27 mouse cellular contexts compared by ENCODE assay signal in the genomic region with DNA sequence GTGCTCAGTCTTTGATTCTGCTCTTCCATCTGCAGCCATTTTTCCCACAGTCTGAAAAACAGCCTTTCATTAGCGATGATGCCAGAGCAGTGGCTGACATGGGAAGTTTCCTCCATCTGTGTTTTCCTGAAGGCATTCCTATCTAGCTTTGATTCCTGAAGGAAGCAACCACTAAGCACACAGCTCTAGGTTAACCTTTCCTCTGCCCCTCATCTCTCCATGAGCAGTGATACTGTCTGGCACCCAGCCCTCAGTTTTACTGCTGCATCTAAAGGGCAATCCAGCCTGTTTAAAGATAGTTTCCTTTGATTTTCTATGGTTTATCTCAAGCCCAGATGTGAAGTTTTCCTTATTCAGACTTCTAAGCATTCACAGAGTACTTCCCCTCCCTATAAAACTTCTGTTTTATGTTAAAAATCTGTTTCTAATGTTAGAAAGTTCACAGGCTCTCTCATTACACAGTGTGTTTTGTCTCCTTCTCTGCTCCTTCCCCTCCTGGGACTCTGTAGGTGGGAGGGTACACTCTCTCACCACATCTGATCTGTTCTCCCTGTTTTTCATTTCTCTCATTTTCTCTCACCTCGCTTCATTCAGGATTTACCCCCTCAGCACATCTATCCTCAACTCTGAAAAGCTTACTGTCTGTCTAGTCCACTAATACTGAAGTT.
DNase-seq lines count a peak whose midpoint lies in the region; ATAC-seq and TF ChIP-seq lines count a peak whose summit lies in the region.
"Had no signal": no experiment of that assay in that cellular context is flagged by ENCODE, and none has a peak within 500 bp of the region (broad histone marks: within the 10 kb centered on the region; RNA-seq: fewer than 3 reads in every experiment).

No protein-coding gene starts in this region.

- no peak overlapping the region for H3K4me3 ChIP-seq in forebrain, postnatal 0 days (ENCODE audit: low read depth, low read length)
- H3K4me3 ChIP-seq in forebrain, embryonic 14.5 days (ENCODE audit: low read depth, low read length) = no peak overlapping the region
- H3K4me3 ChIP-seq in limb, embryonic 10.5 days = no peak overlapping the region
- no peak overlapping the region for H3K4me3 ChIP-seq in midbrain, embryonic 16.5 days (ENCODE audit: low read depth, low read length)
- no peak overlapping the region for H3K4me3 ChIP-seq in forebrain, embryonic 15.5 days
- H3K4me3 ChIP-seq: hindbrain, embryonic 12.5 days; liver, embryonic 15.5 days; neural tube, embryonic 15.5 days; stomach, embryonic 15.5 days had no signal

- no peaks in the 10 kb centered on the region for H3K4me1 ChIP-seq in forebrain, postnatal 0 days (ENCODE audit: insufficient read depth)
- no peaks in the 10 kb centered on the region for H3K4me1 ChIP-seq in forebrain, embryonic 14.5 days (ENCODE audit: control insufficient read depth, insufficient read depth, low read length)
- H3K4me1 ChIP-seq in limb, embryonic 10.5 days = peaks cover 5% of the 10 kb centered on the region; the same call in 1 of the 2 replicates
- H3K4me1 ChIP-seq in midbrain, embryonic 16.5 days (ENCODE audit: control insufficient read depth, insufficient read depth, low read length) = peaks cover 2% of the 10 kb centered on the region
- H3K4me1 ChIP-seq in forebrain, embryonic 15.5 days = 0 out of 2 replicates have a peak, but pooled peaks cover 3% of the 10 kb centered on the region
- H3K4me1 ChIP-seq: hindbrain, embryonic 12.5 days; liver, embryonic 15.5 days; stomach, embryonic 15.5 days had no signal

- H3K9ac ChIP-seq in forebrain, postnatal 0 days = no peak overlapping the region
- no peak overlapping the region for H3K9ac ChIP-seq in forebrain, embryonic 14.5 days (ENCODE audit: low read length)
- no peak overlapping the region for H3K9ac ChIP-seq in midbrain, embryonic 16.5 days (ENCODE audit: low read depth, low read length)
- H3K9ac ChIP-seq in forebrain, embryonic 15.5 days (replicated peaks) = no peak overlapping the region
- H3K9ac ChIP-seq: hindbrain, embryonic 12.5 days; liver, embryonic 15.5 days; lung, embryonic 14.5 days; neural tube, embryonic 15.5 days; stomach, embryonic 15.5 days had no signal

- H3K9me3 ChIP-seq in forebrain, postnatal 0 days (ENCODE audit: low read length) = no peaks in the 10 kb centered on the region
- no peaks in the 10 kb centered on the region for H3K9me3 ChIP-seq in forebrain, embryonic 14.5 days (replicated peaks; ENCODE audit: control insufficient read depth, low read length)
- H3K9me3 ChIP-seq in limb, embryonic 10.5 days (replicated peaks) = no peaks in the 10 kb centered on the region
- no peaks in the 10 kb centered on the region for H3K9me3 ChIP-seq in midbrain, embryonic 16.5 days (replicated peaks; ENCODE audit: control insufficient read depth, low read length, poor library complexity, severe bottlenecking)
- H3K9me3 ChIP-seq in forebrain, embryonic 15.5 days = no peaks in the 10 kb centered on the region
- H3K9me3 ChIP-seq: hindbrain, embryonic 12.5 days; liver, embryonic 15.5 days; neural tube, embryonic 15.5 days; stomach, embryonic 15.5 days had no signal

- 64% methylated on average over 2 of the region's 2 CpGs for WGBS in forebrain, postnatal 0 days
- WGBS in forebrain, embryonic 14.5 days = 77% methylated on average over 2 of the region's 2 CpGs
- WGBS in limb, embryonic 10.5 days = 35% methylated on average over 2 of the region's 2 CpGs
- WGBS in midbrain, embryonic 16.5 days = 70% methylated on average over 2 of the region's 2 CpGs
- WGBS in forebrain, embryonic 15.5 days = 69% methylated on average over 2 of the region's 2 CpGs

- no peak overlapping the region for H3K4me2 ChIP-seq in forebrain, postnatal 0 days (ENCODE audit: low read depth)
- H3K4me2 ChIP-seq in forebrain, embryonic 14.5 days (ENCODE audit: low read length) = no peak overlapping the region
- no peak overlapping the region for H3K4me2 ChIP-seq in midbrain, embryonic 16.5 days (ENCODE audit: low read length)
- H3K4me2 ChIP-seq in forebrain, embryonic 15.5 days (replicated peaks) = no peak overlapping the region
- H3K4me2 ChIP-seq: hindbrain, embryonic 12.5 days; liver, embryonic 15.5 days; lung, embryonic 14.5 days; neural tube, embryonic 15.5 days; stomach, embryonic 15.5 days had no signal

- H3K36me3 ChIP-seq in forebrain, postnatal 0 days (ENCODE audit: insufficient read depth) = no peaks in the 10 kb centered on the region
- no peaks in the 10 kb centered on the region for H3K36me3 ChIP-seq in forebrain, embryonic 14.5 days (ENCODE audit: control insufficient read depth, insufficient read depth, low read length)
- no peaks in the 10 kb centered on the region for H3K36me3 ChIP-seq in limb, embryonic 10.5 days
- H3K36me3 ChIP-seq in midbrain, embryonic 16.5 days (ENCODE audit: control insufficient read depth, insufficient read depth, low read length) = no peaks in the 10 kb centered on the region
- no peaks in the 10 kb centered on the region for H3K36me3 ChIP-seq in forebrain, embryonic 15.5 days
- H3K36me3 ChIP-seq: hindbrain, embryonic 12.5 days; liver, embryonic 15.5 days; neural tube, embryonic 15.5 days; stomach, embryonic 15.5 days had no signal

- DNase-seq in forebrain, postnatal 0 days = no peak
- no peak for DNase-seq in forebrain, embryonic 14.5 days (ENCODE audit: low spot score)
- DNase-seq in kidney, postnatal 10 days = peak; percentile 7
- DNase-seq in kidney, adult 11 months = no peak
- peak; percentile 26 for DNase-seq in limb, embryonic 10.5 days (ENCODE audit: low spot score)
- DNase-seq: adrenal gland, adult 2 months; adrenal gland, postnatal 36 days; cerebellum, adult 2 months; cerebellum, postnatal 14 days; gastrocnemius, postnatal 10 days; heart, postnatal 14 days; kidney, adult 8-10 months; kidney, postnatal 14 days; lung, embryonic 14.5 days; lung, postnatal 14 days; midbrain, embryonic 14.5 days; retina, postnatal 1 day; right cerebral cortex, postnatal 14 days; thymus, postnatal 14 days had no signal

- no peak overlapping the region for H3K27ac ChIP-seq in forebrain, postnatal 0 days (ENCODE audit: low read depth, low read length)
- no peak overlapping the region for H3K27ac ChIP-seq in forebrain, embryonic 14.5 days (ENCODE audit: low read depth, low read length)
- H3K27ac ChIP-seq in limb, embryonic 10.5 days = no peak overlapping the region
- no peak overlapping the region for H3K27ac ChIP-seq in midbrain, embryonic 16.5 days (ENCODE audit: low read length)
- no peak overlapping the region for H3K27ac ChIP-seq in forebrain, embryonic 15.5 days (replicated peaks)
- H3K27ac ChIP-seq: hindbrain, embryonic 12.5 days; liver, embryonic 15.5 days; neural tube, embryonic 15.5 days; stomach, embryonic 15.5 days had no signal

- no peaks in the 10 kb centered on the region for H3K27me3 ChIP-seq in forebrain, postnatal 0 days (ENCODE audit: insufficient read depth, low read length)
- no peaks in the 10 kb centered on the region for H3K27me3 ChIP-seq in forebrain, embryonic 14.5 days (replicated peaks; ENCODE audit: control insufficient read depth, insufficient read depth, low read length)
- no peaks in the 10 kb centered on the region for H3K27me3 ChIP-seq in limb, embryonic 10.5 days (ENCODE audit: low read depth, poor library complexity, severe bottlenecking)
- no peaks in the 10 kb centered on the region for H3K27me3 ChIP-seq in midbrain, embryonic 16.5 days (ENCODE audit: control insufficient read depth, insufficient read depth, low read depth, low read length)
- H3K27me3 ChIP-seq in forebrain, embryonic 15.5 days = no peaks in the 10 kb centered on the region
- H3K27me3 ChIP-seq: hindbrain, embryonic 12.5 days; liver, embryonic 15.5 days; neural tube, embryonic 15.5 days; stomach, embryonic 15.5 days had no signal

- ATAC-seq in forebrain, postnatal 0 days = peak; percentile 14; the same call in 1 of the 2 replicates
- ATAC-seq in forebrain, embryonic 14.5 days = no peak
- no peak for ATAC-seq in midbrain, embryonic 16.5 days
- ATAC-seq in forebrain, embryonic 15.5 days (replicated peaks) = no peak
- ATAC-seq: CD4-positive, CD25-positive, alpha-beta regulatory T cell, adult 4 months; forebrain, embryonic 16.5 days had no signal

- no peak for TF ChIP-seq CTCF in forebrain, postnatal 0 days (IDR thresholded peaks at IDR 0.05; ENCODE audit: low read depth)

Comparison
In these comparisons a context has a peak if more than half of its experiments do, and no peak if none do; other contexts are left out.
1. DNase-seq: peak in kidney, postnatal 10 days (single experiment) and limb, embryonic 10.5 days (single experiment); none in forebrain, postnatal 0 days (single experiment), forebrain, embryonic 14.5 days (single experiment) and kidney, adult 11 months (single experiment).